Mouse (Mus musculus) 416B (cell line): ENCODE measurements around the gene Pdzd7.

Experiments used
- DNase-seq: peaks from one replicate; pipeline ENCODE4 v3.0.0; 2011; ENCODE audit warnings: low read depth

Pdzd7 gene

DNA sequence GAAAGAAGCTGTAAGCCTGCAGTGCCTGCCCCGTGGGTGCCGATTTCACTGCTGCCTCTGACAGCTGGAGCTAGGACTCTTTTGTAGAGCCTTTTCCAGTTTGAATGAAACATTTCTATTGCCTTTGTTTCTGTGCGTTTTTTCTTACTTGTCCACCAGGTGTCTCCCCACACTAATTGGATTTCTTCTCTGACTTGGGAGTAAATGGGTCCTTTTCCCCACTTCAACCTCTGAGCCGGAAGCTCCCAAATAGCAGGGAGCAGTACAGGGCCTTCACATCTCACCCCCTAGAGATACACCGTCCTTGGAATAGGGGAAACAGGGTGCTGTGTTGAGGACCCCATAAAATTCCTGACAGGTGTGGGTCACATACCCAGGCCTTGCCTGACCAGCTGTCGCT is 32.9 kb downstream of the Pdzd7 start:
- peak; percentile 65 for DNase-seq

DNA sequence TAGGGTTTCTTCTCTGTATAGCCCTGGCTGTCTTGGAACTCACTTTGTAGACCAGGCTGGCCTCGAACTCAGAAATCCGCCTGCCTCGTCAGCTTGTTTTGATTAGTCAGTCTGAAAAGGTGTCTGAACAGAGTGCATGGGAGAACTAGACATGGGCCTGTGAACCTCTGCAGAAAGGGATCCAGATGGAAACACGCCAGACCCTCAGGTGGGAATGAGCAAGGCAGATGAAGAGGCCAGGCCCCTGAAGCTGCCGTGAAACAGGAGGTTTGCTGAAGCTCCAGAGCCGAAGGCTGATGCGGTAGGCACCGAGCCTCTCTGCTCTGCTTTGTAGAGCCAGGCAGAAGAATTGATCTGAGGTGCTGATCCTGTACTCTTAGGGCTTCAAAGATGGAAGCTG is 33.3 kb downstream of the Pdzd7 start:
- no peak for DNase-seq

DNA sequence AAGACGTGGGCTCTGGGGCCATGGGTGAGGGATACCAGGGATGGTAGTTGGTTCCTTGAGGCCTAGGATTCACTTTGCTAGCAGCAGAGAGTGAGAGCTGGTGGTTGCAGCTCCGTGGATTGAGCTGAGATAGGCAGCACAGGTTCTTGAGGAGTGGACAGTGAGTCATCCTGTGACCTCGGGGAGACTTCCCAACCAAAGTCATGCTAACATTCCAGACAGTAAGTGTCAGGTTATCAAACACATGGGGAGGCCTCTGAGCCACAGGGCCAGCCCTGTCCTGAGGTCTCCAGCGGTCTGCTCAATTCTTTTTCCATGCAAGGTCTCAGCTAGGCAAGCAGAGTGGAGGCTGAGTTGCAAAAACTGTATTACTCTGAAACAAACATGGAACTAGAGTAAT is 34.9 kb downstream of the Pdzd7 start:
- DNase-seq: no peak

DNA sequence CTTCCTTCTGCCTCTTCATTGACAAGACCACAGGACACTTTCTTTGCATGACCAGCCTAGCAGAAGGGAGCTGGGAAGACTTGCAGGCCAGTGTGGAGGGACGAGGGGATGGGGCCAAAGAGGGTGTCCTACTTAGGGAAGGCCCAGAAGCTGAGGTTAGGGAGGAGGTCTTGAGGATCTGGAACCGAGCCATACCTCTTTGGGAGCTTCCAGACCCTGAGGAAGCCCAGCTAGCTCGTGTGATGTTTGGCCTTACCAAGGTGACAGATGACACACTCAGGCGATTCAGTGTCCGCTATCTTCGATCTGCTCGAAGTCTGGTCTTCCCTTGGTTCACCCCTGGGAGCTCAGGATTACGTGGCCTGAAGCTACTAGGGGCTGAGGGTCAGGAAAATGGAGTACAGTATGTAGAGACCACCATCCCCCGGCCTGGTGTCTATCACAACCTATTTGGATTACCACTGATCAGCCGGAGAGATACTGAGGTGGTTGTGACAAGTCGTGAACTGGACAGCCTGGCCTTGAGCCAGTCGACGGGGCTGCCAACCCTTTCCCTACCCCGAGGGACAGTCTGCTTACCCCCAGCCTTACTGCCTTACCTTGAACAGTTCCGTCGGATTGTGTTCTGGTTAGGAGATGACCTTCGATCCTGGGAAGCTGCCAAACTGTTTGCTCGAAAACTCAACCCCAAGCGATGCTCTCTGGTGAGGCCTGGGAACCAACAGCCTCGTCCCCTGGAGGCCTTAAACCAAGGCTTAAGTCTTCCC is 37.9 kb downstream of the Pdzd7 start:
- no peak for DNase-seq

DNA sequence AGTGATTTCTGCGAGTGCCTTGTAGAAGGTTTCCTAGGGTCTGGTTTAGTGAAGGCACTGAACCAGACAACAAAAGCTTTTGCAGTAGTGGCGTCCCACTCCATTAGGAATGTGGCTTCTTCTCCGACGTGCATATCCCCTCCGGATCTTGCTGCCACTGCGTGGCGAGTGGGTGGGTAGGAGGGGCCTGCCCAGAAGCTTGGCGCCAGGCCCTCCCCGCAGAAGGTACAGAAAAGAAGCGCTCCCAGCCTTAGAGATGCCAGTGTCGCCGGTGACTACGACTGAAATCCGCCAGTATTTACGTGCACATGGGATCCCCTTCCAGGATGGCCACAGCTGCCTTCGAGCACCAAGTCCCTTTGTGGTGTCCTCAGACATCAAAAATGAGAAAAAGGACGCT is 38.5 kb downstream of the Pdzd7 start:
- DNase-seq: peak; percentile 39

DNA sequence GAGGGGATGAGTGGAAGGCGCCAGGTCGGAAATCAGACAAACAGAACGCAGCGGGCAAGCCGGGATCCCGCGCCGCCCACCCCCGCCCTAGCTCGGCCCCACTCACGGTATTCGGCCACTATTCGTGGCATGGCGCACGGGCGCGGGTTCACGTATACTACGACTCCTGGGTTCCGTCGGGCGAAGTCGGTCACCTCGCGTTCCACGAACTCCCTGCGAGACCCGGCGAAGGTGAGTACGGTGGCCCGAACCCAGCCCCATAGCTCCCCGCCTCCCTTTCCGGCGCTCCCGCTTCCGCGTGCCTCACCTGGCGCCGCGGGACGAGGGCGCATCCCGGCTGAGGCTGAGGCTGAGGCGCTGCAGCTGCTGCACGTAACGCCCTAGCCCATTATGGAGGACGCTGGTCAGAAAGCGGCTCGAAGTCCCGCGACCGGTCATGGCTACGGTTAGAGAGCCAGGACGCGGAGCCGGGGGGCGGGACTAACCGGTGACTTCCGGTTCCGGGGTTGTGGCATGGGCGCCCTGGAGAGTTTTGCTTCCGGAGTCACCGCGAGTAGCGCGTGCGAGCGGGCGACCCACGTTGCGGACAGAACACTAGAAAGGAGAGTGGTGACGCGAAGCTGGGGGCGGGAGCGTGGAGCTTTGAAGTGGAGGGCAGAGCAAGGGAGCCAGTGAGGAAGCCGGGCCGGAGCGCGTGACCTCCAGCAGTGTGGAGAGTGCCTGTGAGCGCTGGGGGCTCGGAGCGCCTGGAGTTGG is 39.4 kb downstream of the Pdzd7 start, which contains the start of gene Mrpl43:
Mrpl43 (minus strand) TSS at position 486 of the 756 bp plus-strand sequence.
- DNase-seq: peak; percentile 90

DNA sequence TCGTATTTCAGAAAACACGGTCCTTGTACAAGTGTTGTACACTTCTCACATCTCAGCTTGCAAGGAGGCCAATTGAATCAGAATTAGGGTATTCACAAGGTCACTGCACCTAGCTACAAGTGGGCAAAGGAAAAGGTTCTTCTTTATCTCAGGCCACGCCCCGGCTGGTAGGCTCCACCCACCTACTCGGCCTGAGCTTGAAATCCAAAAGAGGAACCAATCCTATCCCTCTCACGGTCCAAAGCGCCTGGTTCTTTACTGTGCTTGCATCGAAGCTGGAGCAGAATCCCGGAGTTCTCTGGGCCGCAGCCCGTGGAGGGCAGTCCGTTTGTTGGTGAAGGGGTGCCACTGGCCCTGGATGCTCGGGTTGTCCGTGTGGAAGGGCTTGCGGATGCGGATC is 40.1 kb downstream of the Pdzd7 start, which contains the start of gene Twnk:
Twnk (plus strand) TSS at position 220 of the 400 bp plus-strand sequence.
- DNase-seq: peak; percentile 87

DNA sequence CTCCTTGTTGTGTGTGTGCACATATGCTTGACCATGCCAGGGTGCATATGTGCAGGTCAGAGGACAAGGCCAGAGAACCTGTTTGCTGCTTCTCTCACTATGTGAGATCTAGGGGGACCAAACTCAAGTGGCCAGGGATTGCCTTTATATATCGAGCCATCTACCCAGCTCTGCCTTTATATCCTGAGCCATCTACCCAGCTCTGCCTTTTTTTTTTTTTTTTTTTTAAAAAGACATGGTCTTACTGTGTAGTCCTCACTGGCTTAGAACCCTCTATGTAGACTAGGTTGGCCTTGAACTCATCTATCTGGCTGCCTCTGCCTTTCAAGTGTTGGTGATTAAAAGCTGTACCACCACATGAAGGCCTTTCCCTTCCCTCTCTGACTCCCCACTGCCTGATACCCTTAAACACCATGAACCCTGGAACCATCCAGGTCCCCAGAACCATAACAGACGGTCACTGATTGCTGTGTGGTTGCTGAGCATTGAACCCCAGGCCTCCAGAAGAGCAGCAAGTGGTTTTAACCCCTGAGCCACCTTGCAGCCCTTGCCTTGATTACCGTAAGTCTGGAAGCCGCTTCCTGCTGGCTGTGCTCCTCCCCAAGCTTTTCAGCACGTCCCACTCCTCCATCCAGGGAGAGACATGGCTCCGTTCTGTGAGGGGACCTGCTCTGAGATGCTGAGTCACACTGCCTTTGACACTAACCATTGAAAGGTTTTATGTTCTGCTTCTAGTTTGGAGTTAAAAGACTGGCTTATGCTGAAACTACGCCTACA is 41.6 kb downstream of the Pdzd7 start:
- no peak for DNase-seq

DNA sequence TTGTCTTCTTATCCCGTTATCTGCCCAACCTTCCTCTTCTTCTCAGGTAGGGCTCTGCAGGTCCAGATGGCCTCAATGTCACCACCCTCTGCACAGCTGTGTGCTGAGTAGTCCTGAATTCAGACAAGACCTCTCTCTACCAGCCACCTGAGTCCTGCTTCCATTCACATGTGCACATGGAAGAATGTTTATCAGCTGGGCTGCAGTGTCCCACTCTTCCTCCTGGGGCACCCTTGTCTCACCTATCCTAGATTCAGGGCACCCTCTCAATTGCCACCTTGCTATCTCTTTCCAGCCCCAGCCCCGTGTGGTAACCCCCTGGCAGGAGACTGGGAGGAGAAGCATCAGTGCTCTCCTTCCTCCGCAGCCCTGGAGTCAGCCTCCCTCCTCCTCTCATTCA is 43.2 kb downstream of the Pdzd7 start:
- DNase-seq: no peak

DNA sequence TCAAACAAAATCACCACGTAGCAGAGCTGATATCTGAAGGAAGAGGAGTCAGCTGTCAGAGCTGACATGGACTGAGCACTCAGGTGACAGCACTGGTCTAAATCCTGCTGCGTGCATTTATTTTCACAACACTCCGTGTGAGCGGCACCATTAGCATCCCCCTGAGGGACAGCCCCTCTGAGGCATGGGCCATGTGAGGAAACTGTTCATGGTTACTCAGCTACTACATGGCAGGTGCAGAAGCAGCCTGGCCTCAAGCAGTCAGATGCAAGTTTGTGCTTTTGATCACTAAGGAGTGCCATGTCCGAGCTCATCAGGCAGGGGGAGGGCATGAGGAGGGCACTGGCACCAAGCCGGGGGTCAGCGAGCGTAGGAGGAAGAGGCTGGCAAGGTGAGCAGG is 45.9 kb downstream of the Pdzd7 start:
- DNase-seq: no peak

DNA sequence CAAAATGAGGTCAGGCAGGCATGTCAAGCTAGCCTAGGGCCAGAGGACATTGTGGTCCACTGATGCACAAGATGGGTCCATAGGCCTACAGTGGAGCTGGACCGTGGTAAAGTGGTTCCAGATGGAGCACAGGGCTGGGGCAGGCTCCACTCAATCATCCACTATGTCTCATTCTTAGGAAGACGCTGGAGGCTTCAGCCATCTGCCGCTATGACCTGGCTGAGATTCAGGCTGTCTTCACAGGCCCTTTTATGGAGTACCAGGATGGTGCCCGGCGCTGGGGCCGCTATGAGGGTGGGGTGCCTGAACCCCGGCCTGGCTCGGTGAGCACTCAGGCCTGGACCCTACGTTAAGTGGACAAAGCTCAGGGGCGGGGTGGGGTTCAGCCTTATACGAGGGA is 47.7 kb downstream of the Pdzd7 start:
- DNase-seq: no peak

DNA sequence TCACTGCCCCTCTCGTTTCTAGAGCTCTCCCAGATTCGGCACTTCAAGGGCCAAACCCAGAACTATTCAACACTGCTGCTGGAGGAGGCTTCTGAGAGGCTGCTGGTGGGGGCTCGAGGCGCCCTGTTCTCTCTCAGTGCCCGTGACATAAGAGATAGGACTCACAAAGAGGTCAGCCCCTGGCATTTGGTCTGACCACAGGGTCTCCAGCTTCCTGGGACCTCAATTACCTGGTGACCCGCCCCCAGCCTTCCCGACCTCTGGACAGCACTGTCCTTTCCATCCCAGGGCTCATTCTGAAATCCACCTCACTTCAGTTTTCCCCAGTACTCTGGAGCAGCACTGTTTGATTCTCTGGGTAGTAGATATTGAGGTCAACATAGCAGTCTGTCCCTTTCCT is 52.8 kb downstream of the Pdzd7 start:
- DNase-seq: no peak

DNA sequence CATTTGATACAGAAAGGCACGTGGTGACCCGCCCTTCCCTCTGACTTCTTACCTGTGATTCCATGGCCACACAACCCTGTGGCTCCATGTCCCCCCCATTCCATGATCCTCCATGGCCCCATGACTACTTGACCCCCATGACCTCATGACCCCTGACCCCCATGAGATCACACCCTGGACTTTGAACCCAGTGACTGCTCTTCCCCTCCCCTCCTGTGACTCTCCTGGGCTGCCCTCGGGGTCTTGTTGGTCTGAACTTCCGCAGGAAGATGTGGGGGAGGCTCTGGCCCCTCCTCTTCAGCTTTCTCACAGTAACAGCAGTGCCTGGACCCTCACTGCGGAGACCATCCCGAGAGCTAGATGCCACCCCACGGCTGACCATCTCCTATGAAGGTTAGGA is 53.3 kb downstream of the Pdzd7 start:
- DNase-seq: no peak

DNA sequence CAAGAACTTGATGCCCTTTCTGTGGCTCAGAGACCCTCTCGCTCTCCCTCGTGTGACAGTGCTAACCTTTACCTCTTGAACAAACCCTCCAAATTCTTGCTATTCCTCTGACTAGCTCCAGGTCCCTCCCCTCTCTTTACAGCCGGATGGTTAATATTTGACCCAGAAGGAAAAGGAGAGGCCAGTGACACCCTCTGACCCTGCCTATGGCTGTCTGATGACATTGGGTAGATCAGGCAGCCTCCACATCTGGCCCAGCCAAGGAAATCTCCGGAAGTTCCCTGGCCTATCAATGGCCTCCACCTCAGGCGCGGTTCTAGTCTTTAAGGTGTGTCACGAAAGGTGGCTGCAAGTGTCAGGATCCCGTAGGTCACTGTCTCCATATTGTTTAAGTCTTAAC is 54.5 kb downstream of the Pdzd7 start:
- no peak for DNase-seq

DNA sequence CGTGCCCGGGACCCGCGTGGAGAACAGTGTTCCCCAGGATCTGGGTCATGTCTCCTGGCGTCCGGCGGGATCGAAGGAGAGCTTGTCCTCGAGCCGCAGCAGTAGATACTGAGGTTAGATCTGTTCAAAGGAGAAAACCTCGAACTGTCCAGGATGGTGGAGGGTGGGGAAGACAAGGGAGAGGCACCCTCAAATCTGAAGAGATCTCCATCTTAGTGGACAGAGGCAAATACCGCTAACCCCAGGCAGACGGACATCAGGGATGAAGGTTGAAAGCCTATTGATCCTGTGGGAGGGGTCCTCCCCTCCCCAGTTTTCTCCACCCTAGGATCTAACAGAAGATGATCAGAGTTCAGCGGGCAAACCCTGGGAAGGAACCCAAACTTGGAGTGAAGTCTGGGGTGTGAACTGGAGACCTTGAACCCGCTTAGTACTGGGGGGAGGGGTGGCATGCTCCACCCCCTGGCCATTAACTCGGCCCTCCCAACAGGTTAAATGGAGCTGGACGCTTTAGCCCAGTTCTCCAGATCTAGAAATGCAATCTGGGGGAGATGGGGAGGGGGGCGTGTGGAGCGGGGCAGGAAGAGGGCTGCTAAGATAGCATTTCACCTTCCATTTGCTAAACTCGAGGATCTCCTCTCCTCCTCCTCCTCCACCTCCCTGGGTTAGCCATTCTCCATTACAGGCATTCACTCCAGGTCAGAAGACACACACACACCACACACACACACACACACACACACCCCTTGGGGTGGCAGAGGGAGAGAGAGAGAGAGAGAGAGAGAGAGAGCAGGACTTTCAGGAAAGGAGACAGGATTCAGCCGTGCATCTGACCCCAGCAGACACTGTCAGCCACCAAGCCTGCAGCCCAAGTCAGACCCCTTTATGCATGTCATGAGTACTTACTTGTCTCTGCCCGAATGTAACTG is 55.7 kb downstream of the Pdzd7 start:
- DNase-seq: no peak

DNA sequence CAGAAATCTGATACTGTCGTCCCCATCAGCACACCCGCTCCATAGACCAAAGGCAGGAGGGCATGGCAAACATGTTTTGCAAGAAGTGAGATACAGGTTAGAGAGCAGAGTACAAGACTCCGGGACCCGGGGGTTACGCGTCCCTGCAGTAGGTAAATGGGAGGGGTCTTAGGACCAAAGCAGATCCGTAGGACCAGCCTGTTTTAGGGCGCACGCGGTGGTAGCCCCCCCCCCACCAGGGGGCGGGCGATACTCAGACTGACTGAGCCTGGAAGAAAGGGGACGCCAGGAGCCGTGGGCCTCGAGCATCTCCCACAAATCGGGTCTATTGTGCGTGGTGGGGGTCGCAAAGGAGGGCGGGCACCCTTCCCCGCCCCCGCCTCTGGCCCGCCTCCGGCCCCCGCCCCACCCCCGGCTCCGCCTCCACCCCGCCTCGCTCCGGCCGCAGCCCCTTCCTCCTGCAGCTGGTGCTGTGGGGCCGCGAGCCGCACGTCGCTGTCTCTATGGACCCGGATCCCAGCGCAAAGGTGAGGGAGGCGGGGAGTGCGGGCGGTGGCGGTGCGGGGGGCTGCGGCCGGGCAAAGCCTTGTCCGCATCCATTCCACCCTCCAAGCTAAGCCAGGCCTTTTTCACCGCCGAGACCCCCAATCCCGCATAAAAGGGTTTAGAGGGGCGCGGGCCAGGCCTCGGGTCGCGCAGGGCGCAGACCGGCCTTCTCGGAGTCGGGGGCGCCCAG is 56.5 kb downstream of the Pdzd7 start, which contains the start of gene Sema4g:
Sema4g (plus strand) TSS at position 271 of the 736 bp plus-strand sequence.
- DNase-seq: no peak

DNA sequence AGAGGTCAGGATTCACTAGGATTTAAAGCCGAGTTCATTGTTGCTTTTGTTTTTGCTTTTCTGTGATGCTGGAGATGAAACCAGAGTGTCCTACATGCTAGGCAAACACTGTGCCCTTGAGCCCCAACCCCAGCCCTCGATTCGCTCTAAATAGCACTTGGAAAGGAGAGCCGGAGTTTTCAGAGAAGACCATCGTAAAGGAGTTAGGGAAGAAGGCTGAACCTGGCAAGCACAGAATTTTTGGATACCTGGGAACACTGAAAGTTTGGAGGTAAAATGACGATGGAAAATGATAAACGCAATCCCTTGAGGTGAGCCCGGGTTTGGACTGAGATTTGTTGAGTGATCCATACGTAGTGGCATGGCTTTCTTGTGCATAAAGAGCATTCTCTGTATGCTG is 57.2 kb downstream of the Pdzd7 start:
- no peak for DNase-seq

DNA sequence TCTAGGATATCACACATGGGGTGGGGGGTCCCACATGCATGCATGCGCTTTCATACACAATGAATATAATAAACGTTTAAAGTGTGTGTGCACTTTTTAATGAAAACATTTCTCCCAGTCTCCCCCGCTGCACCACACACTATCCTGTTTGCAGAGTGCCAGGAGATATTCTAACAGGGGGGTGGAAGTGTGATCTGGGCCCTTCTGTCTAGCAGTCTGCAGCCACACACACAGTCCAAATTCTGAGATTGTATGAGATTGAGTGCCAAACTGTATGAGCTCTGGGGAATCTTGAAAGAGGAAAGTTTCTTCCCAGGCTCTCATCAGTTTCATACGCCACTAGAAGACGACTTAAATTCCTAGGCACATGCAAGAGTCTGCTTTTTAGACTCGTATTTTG is 57.7 kb downstream of the Pdzd7 start:
- DNase-seq: no peak

DNA sequence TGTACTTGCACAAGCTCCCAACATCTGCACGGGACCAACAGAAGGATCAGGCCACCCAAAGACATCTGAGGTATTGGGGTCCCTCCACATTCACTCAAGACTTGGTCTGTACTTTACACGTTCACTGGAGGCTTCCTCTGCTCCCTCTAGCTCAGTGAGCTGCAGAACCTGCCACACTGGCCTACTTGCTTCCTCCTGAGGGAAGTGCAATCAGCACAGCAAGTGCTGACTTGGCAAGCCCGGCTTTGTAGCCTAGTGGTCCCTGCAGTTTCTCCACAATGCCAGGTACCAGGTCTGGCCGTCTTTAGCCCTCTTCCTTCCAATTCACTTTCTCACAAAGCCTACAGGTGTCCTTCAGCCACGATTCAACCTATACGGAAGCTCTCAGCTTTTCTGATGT is 58.5 kb downstream of the Pdzd7 start:
- no peak for DNase-seq

DNA sequence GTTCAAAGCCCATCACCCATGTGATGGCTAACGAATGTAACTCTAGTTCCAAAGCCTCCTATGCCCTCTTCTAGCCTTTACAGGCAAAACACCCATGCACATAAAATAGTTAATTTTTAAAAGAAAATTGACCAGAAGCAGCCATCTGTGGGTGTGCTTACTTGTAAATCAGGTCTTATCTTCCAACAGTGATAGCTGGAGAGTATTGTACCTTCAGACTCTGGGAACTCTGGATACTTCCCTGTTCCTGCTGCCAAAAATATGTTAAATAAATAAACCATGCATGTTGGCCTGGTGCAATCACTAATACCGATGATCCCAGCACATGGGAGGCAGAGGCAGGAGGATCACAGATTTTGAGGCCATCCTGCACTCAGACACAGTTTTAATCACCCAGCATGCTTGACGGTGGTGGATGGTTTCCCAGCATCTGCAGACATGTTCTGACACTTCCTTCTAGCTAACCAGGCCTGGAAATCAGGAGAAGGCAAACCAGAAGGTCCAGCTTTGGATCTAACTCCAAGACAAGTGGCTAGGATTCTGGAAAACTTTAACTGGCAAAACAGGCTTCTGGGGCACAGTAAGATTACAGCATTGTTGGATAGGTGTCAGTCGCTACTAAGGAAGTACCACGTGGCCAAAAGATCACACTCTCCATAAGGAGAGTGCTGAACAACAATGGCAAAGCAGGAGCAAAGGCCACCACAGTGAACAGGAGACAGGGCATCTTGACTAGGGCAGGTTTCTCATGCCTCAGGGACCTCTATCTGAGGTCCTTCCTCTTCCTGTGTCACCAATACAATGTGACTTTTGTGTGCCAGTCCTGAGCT is 60.1 kb downstream of the Pdzd7 start:
- DNase-seq: no peak
